Mouse (Mus musculus): ENCODE measurements around the gene Gm20696. TPM values are rescaled to one million over a fixed set of nuclear protein-coding genes. Genes with fewer than 3 reads are reported as not detected.

Gene Gm20696
- total RNA-seq, 2 experiments from 2014 or later = 11.2 to 15.9 TPM

GRCm38 (mm10) chr6:99577040-99577439, 89.6 kb downstream of the Gm20696 start:
- no peak for DNase-seq
- intact Hi-C loops (cut with DNase I) = no loop called here

GRCm38 (mm10) chr6:99575633-99576032, 91.0 kb downstream of the Gm20696 start:
- intact Hi-C loops (cut with DNase I) = no loop called here
- peak; percentile 15 for DNase-seq

GRCm38 (mm10) chr6:99573343-99573742, 93.3 kb downstream of the Gm20696 start:
- intact Hi-C loops (cut with DNase I) = no loop called here

GRCm38 (mm10) chr6:99572071-99572470, 94.5 kb downstream of the Gm20696 start:
- DNase-seq = no peak
- intact Hi-C loops (cut with DNase I) = no loop called here

More at GRCm38 (mm10) chr6:99573343-99573742, 93.3 kb downstream of the Gm20696 start:
- DNase-seq = no peak

GRCm38 (mm10) chr6:99566921-99567320, 99.7 kb downstream of the Gm20696 start:
- intact Hi-C loops (cut with DNase I) = no loop called here
- no peak for DNase-seq

- intact Hi-C loops (cut with DNase I) = no loop called here
- DNase-seq = no peak
These were observed 101.8 kb downstream of the Gm20696 start for GRCm38 (mm10) chr6:99564766-99565165.

GRCm38 (mm10) chr6:99556950-99557349, 109.6 kb downstream of the Gm20696 start:
- DNase-seq = no peak
- intact Hi-C loops (cut with DNase I) = no loop called here

- no peak for DNase-seq
These were observed 113.8 kb downstream of the Gm20696 start for GRCm38 (mm10) chr6:99552816-99553215.

GRCm38 (mm10) chr6:99546416-99546815, 120.2 kb downstream of the Gm20696 start:
- DNase-seq = no peak
- intact Hi-C loops (cut with DNase I) = no loop called here

More at GRCm38 (mm10) chr6:99552816-99553215, 113.8 kb downstream of the Gm20696 start:
- intact Hi-C loops (cut with DNase I) = no loop called here

- intact Hi-C loops (cut with DNase I) = no loop called here
- DNase-seq = no peak
These were observed 121.2 kb downstream of the Gm20696 start for GRCm38 (mm10) chr6:99545437-99545836.

- no peak for DNase-seq
- intact Hi-C loops (cut with DNase I) = no loop called here
These were observed 125.5 kb downstream of the Gm20696 start for GRCm38 (mm10) chr6:99541105-99541504.

- intact Hi-C loops (cut with DNase I) = no loop called here
- DNase-seq = no peak
These were observed 125.9 kb downstream of the Gm20696 start for GRCm38 (mm10) chr6:99540653-99541052.

GRCm38 (mm10) chr6:99540146-99540545, 126.5 kb downstream of the Gm20696 start:
- intact Hi-C loops (cut with DNase I) = no loop called here
- no peak for DNase-seq

- DNase-seq = no peak
These were observed 128.2 kb downstream of the Gm20696 start for GRCm38 (mm10) chr6:99538194-99538941.

GRCm38 (mm10) chr6:99534211-99534745, 132.3 kb downstream of the Gm20696 start:
- no peak for DNase-seq
- intact Hi-C loops (cut with DNase I) = no loop called here

More at GRCm38 (mm10) chr6:99538194-99538941, 128.2 kb downstream of the Gm20696 start:
- intact Hi-C loops (cut with DNase I) = no loop called here

GRCm38 (mm10) chr6:99532458-99532857, 134.1 kb downstream of the Gm20696 start:
- intact Hi-C loops (cut with DNase I) = no loop called here
- DNase-seq = no peak

GRCm38 (mm10) chr6:99528972-99529371, 137.6 kb downstream of the Gm20696 start:
- no peak for DNase-seq
- intact Hi-C loops (cut with DNase I) = loop anchor here (10.0 kb wide), 2 partner anchors 254 to 1144 kb away; no protein-coding TSS in a partner anchor

- intact Hi-C loops (cut with DNase I) = loop anchor here (10.0 kb wide), 2 partner anchors 253 to 1143 kb away; no protein-coding TSS in a partner anchor
- DNase-seq = no peak
These were observed 139.0 kb downstream of the Gm20696 start for GRCm38 (mm10) chr6:99527457-99528105.

GRCm38 (mm10) chr6:99525351-99525750, 141.2 kb downstream of the Gm20696 start:
- intact Hi-C loops (cut with DNase I) = loop anchor here (10.0 kb wide), 2 partner anchors 251 to 1141 kb away; no protein-coding TSS in a partner anchor
- peak; percentile 29 for DNase-seq

GRCm38 (mm10) chr6:99523679-99524370, 142.8 kb downstream of the Gm20696 start:
- intact Hi-C loops (cut with DNase I) = loop anchor here (5.0 to 10.0 kb wide), 4 partner anchors 249 to 1139 kb away; no protein-coding TSS in a partner anchor
- DNase-seq = no peak
